Mouse (Mus musculus) stomach, postnatal 0 days (tissue): ENCODE measurements at regions not wholly inside any gene's neighbourhood (a gene's known extent, or its start where the extent isn't known, plus 50 kb on each side); places are given as distances from the start of the nearest gene placed in this dataset.
"Not testable (repeated sequence)": the region's sequence is repeated elsewhere in the genome, so short reads cannot be mapped to it uniquely, and the experiment has no call there.

Experiments
- ATAC-seq: fragments of 200-750 bp; cut with Nextera tagmentation; 2 replicates; pipeline ENCODE4 v1.8.0; 2017; ENCODE audit not compliant: low FRiP score, low TSS enrichment
- DNase-seq: peaks from one replicate; pipeline ENCODE4 v3.0.0-alpha.2; 2016; ENCODE audit warnings: low spot score
- H3K27ac ChIP-seq: fragments of 300-500 bp; sonication (generic); replicated peaks from 2 replicates; pipeline ENCODE4 v1.5.1; 2014; ENCODE audit warnings: mild to moderate bottlenecking, control low read depth
- H3K27me3 ChIP-seq: fragments of 300-500 bp; sonication (generic); 2 replicates; pipeline ENCODE4 v1.6.1; 2014; ENCODE audit warnings: low read length; ENCODE audit not compliant: control insufficient read depth, insufficient read depth
- H3K36me3 ChIP-seq: fragments of 300-500 bp; sonication (generic); 2 replicates; pipeline ENCODE4 v1.6.1; 2014; ENCODE audit warnings: low read length, mixed read lengths; ENCODE audit not compliant: control insufficient read depth, insufficient read depth
- H3K4me1 ChIP-seq: fragments of 300-500 bp; sonication (generic); replicated peaks from 2 replicates; pipeline ENCODE4 v1.6.1; 2014; ENCODE audit warnings: antibody characterized with exemption; ENCODE audit not compliant: control insufficient read depth, insufficient read depth
- H3K4me2 ChIP-seq: fragments of 300-500 bp; sonication (generic); replicated peaks from 2 replicates; pipeline ENCODE4 v1.6.1; 2014; ENCODE audit warnings: low read depth, mild to moderate bottlenecking, control low read depth, moderate library complexity
- H3K4me3 ChIP-seq: fragments of 300-500 bp; sonication (generic); 2 replicates; pipeline ENCODE4 v1.5.1; 2014; ENCODE audit warnings: low read depth, low read length, control low read depth
- H3K9ac ChIP-seq: fragments of 300-500 bp; sonication (generic); 2 replicates; pipeline ENCODE4 v1.6.1; 2014; ENCODE audit warnings: mild to moderate bottlenecking, low read length, control low read depth, mixed read lengths
- H3K9me3 ChIP-seq: fragments of 300-500 bp; sonication (generic); 2 replicates; pipeline ENCODE4 v1.6.1; 2016; ENCODE audit warnings: low read length; ENCODE audit not compliant: control insufficient read depth
- CTCF ChIP-seq: IDR thresholded peaks from 2 replicates; pipeline ENCODE4 v1.5.1; 2016; ENCODE audit warnings: antibody characterized with exemption, low read depth, mild to moderate bottlenecking, moderate library complexity
- EP300 ChIP-seq: optimal IDR thresholded peaks from 2 replicates; pipeline ENCODE3; 2016; ENCODE audit warnings: antibody characterized with exemption
- WGBS: fragments of 180-500 bp; shearing (Covaris S2); extraction: QIAGEN DNeasy Blood & Tissue Kit; methylation state at CpG from one replicate; pipeline ENCODE4 v1.1.7; 2014; 5-methylcytosine and 5-hydroxymethylcytosine counted together

DNA sequence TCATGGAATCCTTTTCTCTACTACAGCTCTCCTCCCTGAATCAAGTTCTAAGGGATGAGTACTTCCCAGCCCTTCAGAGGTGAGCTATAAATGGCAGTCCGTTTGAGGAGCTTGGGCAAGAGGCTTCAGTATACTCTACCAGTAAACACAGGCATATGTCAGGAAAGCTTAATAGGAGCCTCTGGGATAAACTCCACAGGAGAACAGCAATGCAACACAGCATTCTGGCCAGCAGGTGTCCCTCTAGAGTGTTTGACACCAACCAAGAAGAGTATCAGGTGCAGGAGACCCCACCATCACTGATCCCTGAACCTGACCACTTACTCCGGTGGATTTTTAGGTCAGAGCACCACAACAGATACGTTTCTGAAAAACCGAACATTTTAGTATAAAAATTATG lies 178.0 kb upstream of the Klf14 start:
- Histone ChIP-seq H3K9me3 (no peaks in the 10 kb centered on the region), H3K27me3 (no peaks in the 10 kb centered on the region), H3K27ac (no peak overlapping the region), H3K4me1 (no peaks in the 10 kb centered on the region), H3K4me3 (no peak overlapping the region), H3K4me2 (no peak overlapping the region), H3K9ac (no peak overlapping the region), H3K36me3 (no peaks in the 10 kb centered on the region)
- WGBS, result 55% methylated on average over 4 of the region's 4 CpGs
- no peak for TF ChIP-seq EP300
- peak; percentile 75 for TF ChIP-seq CTCF
- ATAC-seq (peak; percentile 41; the same call in 1 of the 2 replicates), DNase-seq (peak; percentile 71)

DNA sequence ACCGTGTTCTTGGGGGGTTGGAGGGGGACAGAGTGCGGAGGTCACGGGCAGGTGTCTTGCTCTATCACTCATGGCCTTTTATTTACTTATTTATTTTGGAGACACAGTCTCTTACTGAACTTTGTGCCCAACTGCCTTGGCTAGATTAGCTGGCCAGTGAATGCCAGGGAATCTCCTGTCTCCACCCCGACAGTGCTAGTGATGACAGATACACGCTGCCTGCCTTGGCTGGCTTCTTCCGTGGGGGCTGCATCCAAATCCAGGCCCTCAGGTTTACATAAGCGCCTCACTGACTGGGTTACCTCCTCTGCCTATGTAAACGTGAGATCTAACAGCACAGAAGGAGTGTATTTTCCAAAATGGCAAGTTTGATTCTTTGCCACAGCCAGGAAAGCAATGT lies 178.5 kb upstream of the Klf14 start:
- Histone ChIP-seq H3K27me3 (no peaks in the 10 kb centered on the region), H3K4me3 (no peak overlapping the region), H3K9ac (no peak overlapping the region), H3K36me3 (no peaks in the 10 kb centered on the region), H3K4me2 (no peak overlapping the region), H3K9me3 (no peaks in the 10 kb centered on the region), H3K4me1 (no peaks in the 10 kb centered on the region), H3K27ac (no peak overlapping the region)
- WGBS, result 62% methylated on average over 8 of the region's 8 CpGs
- no peak for ATAC-seq
- DNase-seq, result no peak
- no peak for TF ChIP-seq EP300
- no peak for TF ChIP-seq CTCF

DNA sequence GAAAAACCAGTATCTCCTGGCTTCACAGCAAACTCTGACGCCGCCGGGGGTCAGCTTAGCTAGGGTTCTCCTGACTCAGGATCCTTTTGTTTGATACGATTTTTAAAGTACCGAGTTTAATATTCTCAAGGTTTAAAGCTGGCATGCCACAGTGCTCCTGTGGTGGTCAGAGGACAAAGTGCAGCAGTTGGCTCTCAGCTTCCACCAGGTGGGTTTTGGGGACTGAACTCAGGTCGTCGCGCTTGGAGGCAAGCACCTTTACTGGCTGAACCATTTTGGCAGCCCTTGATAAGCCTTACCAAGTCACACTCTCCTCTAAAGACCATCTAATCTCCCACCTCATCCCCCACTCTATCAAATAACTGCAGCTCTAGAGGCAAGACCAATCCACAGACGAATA lies 181.1 kb upstream of the Klf14 start:
- ATAC-seq (no peak), DNase-seq (no peak)
- H3K4me1 ChIP-seq, result no peaks in the 10 kb centered on the region
- TF ChIP-seq EP300 (no peak), CTCF (no peak)
- H3K27me3 ChIP-seq, result no peaks in the 10 kb centered on the region
- no peaks in the 10 kb centered on the region for H3K36me3 ChIP-seq
- no peaks in the 10 kb centered on the region for H3K9me3 ChIP-seq
- no peak overlapping the region for H3K9ac ChIP-seq
- H3K4me2 ChIP-seq, result no peak overlapping the region
- no peak overlapping the region for H3K27ac ChIP-seq
- 76% methylated on average over 9 of the region's 9 CpGs for WGBS
- no peak overlapping the region for H3K4me3 ChIP-seq

GRCm38 (mm10) chr6:31140593-31140992 lies 181.7 kb upstream of the Klf14 start:
- no peak overlapping the region for H3K4me3 ChIP-seq
- no peaks in the 10 kb centered on the region for H3K27me3 ChIP-seq
- H3K9me3 ChIP-seq, result no peaks in the 10 kb centered on the region
- H3K27ac ChIP-seq, result no peak overlapping the region
- WGBS, result 82% methylated on average over 5 of the region's 5 CpGs
- no peak for TF ChIP-seq EP300
- no peak for TF ChIP-seq CTCF
- no peak overlapping the region for H3K4me2 ChIP-seq
- no peaks in the 10 kb centered on the region for H3K36me3 ChIP-seq
- no peaks in the 10 kb centered on the region for H3K4me1 ChIP-seq
- H3K9ac ChIP-seq, result no peak overlapping the region
- DNase-seq, result no peak
- ATAC-seq, result no peak

DNA sequence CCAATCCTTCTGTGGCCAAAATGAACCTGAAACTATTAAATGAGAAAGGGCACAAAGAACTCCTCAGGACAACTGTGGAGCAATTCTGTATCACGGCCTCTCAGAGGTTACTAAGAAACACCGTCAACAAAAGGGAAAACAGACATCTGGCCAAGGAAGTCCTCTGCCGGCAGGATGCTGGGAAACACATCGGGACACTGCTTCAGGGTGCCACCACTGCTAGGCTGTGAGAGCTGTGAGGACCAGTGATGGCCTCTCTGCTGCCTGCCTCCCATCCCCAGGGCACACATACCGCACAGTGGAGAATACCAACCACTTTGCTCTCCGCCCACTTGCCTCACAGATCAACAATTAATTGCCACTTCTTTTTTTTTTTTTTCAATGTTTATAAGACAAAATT lies 182.6 kb upstream of the Klf14 start:
- no peak for TF ChIP-seq EP300
- no peak for TF ChIP-seq CTCF
- WGBS, result 63% methylated on average over 6 of the region's 6 CpGs
- DNase-seq, result no peak
- Histone ChIP-seq H3K4me2 (no peak overlapping the region), H3K4me1 (no peaks in the 10 kb centered on the region), H3K9me3 (no peaks in the 10 kb centered on the region), H3K4me3 (no peak overlapping the region), H3K36me3 (no peaks in the 10 kb centered on the region), H3K27ac (no peak overlapping the region), H3K27me3 (no peaks in the 10 kb centered on the region), H3K9ac (no peak overlapping the region)
- no peak; the same call in 1 of the 2 replicates for ATAC-seq

GRCm38 (mm10) chr6:31142479-31143007 lies 183.7 kb upstream of the Klf14 start:
- 90% methylated on average over 15 of the region's 15 CpGs for WGBS
- not testable (repeated sequence) for H3K9ac ChIP-seq, H3K27ac ChIP-seq, H3K9me3 ChIP-seq, ATAC-seq, H3K36me3 ChIP-seq, H3K27me3 ChIP-seq, H3K4me1 ChIP-seq, H3K4me2 ChIP-seq, DNase-seq, H3K4me3 ChIP-seq
